Mouse (Mus musculus) adipocyte (in vitro differentiated cells): ENCODE measurements around the gene Gm8229.
"Not testable (repeated sequence)": the region's sequence is repeated elsewhere in the genome, so short reads cannot be mapped to it uniquely, and the experiment has no call there.

Experiments used
- DNase-seq: peaks from one replicate; pipeline ENCODE4 v3.0.0-alpha.2; 2016; ENCODE audit warnings: low spot score

The Gm8229 gene

DNA sequence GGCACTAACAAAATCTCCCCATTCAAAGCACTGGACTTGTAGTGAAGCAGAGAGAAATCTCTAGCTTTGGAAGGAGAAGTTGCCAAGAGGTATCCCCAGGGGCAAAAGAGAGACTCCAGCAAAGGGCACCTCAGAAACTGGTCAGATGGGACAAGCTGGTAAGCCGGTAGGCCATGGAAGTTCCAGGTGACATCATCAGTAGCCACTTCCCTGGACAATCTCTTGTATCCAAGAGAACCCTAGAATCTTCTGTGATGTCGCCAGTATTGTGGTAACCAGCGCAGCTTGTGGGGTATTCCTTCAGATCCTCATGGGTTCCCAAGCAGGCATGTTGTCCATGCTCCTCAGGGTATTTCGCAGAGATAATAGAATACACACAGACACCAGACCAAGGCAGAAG, at the start of gene Gm8229:
TSS of gene Gm8229 (plus strand) at position 301 of the 400 bp plus-strand sequence.
- DNase-seq: not testable (repeated sequence)

- not testable (repeated sequence) for DNase-seq
Observed at GRCm38 (mm10) chr14:44338484-44338883, 26.7 kb upstream of the Gm8229 start, which contains the start of gene Gm5930. Gm5930 (minus strand) TSS chr14:44338584.

DNA sequence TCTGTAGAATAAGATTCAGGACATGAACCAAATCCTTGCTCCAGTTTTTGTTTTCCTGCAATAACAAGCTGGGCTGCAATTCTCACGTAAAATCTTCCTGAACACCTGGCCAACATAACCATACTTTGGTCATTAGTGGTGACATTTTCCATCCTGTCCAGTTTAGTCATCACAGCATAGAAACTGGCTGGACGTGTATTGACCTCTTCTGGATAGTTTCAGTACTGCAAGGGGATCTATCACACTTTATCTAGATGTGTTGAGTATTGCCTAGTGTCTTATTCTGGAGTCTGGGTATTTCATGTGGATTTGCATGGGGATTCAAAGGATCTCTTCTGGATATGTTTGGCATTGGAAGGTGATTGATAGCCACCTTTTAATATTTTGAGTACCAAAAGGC, 3.7 kb upstream of the Gm8229 start:
- DNase-seq: not testable (repeated sequence)

GRCm38 (mm10) chr14:44362301-44362700, 2.9 kb upstream of the Gm8229 start:
- not testable (repeated sequence) for DNase-seq

DNA sequence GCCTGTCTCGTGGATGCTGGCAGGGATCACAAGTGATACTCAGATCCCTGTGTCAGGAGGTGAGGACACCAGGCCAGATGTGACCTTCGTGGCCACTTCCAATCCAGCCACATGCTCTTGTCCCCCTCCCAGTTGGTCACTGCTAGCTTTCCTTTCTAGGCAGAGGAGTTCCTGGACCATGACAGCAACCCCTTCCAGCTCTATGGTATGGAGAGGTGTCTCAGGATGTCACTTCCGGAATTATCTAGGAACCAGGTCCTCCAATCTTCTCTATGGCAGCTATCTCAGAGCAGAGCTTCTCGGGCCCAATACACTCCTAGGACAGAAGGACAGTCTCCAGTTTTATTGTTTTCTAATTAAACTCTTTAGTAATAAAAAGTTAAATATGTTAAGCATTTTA, 19.1 kb downstream of the Gm8229 start:
- DNase-seq: not testable (repeated sequence)

DNA sequence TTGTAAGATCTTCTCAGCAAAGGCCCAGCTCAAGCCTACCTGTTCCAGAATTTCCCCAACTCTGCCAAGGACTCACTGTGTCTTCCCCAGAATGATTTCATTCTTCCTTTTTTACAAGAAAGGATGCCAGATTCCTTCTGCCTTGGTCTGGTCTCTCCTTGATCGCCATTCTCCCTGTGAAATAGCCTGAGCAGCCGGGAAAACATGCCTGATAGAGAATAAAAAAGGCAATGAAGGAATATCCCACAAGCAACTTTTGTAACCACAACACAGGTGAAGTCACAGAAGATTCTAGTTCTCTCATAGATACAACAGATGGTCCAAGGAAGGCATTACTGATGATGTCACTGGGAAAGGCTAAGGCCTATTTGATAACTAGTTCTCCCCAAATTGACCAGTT, 45.4 kb downstream of the Gm8229 start, which contains the start of gene Gm3371:
TSS of gene Gm3371 (minus strand) at position 101 of the 400 bp plus-strand sequence.
- DNase-seq: not testable (repeated sequence)
